Mouse (Mus musculus) kidney, adult 2 months (tissue): ENCODE measurements around the gene Fkbp5. TPM values are rescaled to one million over a fixed set of nuclear protein-coding genes. Genes with fewer than 3 reads are reported as not detected.

Experiments used
- DNase-seq: peaks from one replicate; pipeline ENCODE4 v3.0.0; 2021
- H3K27ac ChIP-seq: fragments of 200-500 bp; 2 replicates; pipeline ENCODE4 v1.5.1; 2012; ENCODE audit warnings: low read depth, low read length, control low read depth, inconsistent platforms; ENCODE audit not compliant: insufficient read depth
- H3K27me3 ChIP-seq: fragments of 200-500 bp; replicated peaks from 2 replicates; pipeline ENCODE4 v1.6.1; 2012; ENCODE audit warnings: mild to moderate bottlenecking, moderate library complexity, low read length, inconsistent platforms; ENCODE audit not compliant: control insufficient read depth, insufficient read depth
- H3K36me3 ChIP-seq: fragments of 200-500 bp; 2 replicates; pipeline ENCODE4 v1.6.1; 2012; ENCODE audit warnings: mild to moderate bottlenecking, moderate library complexity, low read length, inconsistent platforms; ENCODE audit not compliant: control insufficient read depth, insufficient read depth
- H3K4me1 ChIP-seq: fragments of 200-500 bp; 2 replicates; pipeline ENCODE4 v1.6.1; 2011; ENCODE audit warnings: low read length; ENCODE audit not compliant: control insufficient read depth, insufficient read depth
- H3K4me3 ChIP-seq: fragments of 200-500 bp; 2 replicates; pipeline ENCODE4 v1.5.1; 2011; ENCODE audit warnings: mild to moderate bottlenecking, low read depth, low read length, control low read depth; ENCODE audit not compliant: insufficient read depth
- CTCF ChIP-seq: fragments of 200-500 bp; conservative IDR thresholded peaks from 2 replicates; pipeline ENCODE4 v1.5.1; 2011; ENCODE audit warnings: low read depth, mild to moderate bottlenecking, control low read depth, low read length, moderate library complexity, mixed read lengths; ENCODE audit not compliant: insufficient read depth, insufficient read length
- POLR2A ChIP-seq: fragments of 200-500 bp; IDR thresholded peaks from one replicate; pipeline ENCODE4 v1.6.1; 2011; ENCODE audit warnings: low read depth, low read length, control low read depth
- WGBS: fragments of 180-500 bp; shearing (Covaris S2); methylation state at CpG from one replicate; pipeline ENCODE4 v1.1.7; 2018; 5-methylcytosine and 5-hydroxymethylcytosine counted together
- polyA plus RNA-seq: library from polyadenylated mRNA; depleted of rRNA; stranded (reverse); fragments of >200 nt; gene quantifications from 2 replicates; pipeline ENCODE4 v1.2.3, GENCODE M21; 2012

Fkbp5 gene
- polyA plus RNA-seq, 1 experiment = 13.4 TPM

DNA sequence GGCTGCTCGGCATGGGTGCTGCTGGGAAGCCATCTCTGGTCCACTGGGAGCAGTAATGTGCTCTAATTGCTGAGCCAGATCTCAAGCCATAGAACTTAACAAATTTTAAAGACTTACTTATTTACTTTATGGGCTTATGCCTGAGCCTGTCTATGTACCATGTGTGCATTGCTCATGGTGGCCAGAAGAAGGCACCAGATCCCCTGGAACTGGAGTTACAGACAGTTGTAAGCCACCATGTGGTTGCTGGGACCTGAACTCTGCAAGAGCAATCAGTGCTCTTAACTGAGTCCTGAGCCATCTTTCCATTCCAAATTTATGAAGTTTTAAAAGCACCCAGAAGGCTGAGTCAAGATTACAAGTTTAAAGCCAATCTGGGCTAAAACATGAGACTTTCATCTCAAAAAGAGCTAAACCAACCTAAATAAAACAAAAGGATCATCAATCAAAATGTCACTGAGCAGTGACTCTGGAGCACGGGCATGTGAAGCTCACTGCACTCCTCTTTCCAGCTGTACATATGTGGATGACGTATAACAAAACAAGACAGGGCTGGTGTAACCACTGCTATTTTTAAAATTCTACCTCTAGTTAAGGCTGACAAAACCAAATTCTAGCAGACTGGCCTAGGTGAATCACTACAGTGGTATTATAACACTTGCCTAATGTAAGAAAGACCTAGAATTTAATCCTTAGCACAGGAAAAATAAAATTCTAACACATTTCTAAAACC lies 41.6 kb downstream of the Fkbp5 start:
- Histone ChIP-seq H3K4me1 (peaks cover 7% of the 10 kb centered on the region; the same call in 1 of the 2 replicates), H3K27ac (no peak overlapping the region), H3K4me3 (no peak overlapping the region), H3K36me3 (no peaks in the 10 kb centered on the region), H3K27me3 (no peaks in the 10 kb centered on the region)
- TF ChIP-seq CTCF (peak; percentile 50), POLR2A (no peak)
- 80% methylated on average over 3 of the region's 3 CpGs for WGBS
- DNase-seq = peak; percentile 31

DNA sequence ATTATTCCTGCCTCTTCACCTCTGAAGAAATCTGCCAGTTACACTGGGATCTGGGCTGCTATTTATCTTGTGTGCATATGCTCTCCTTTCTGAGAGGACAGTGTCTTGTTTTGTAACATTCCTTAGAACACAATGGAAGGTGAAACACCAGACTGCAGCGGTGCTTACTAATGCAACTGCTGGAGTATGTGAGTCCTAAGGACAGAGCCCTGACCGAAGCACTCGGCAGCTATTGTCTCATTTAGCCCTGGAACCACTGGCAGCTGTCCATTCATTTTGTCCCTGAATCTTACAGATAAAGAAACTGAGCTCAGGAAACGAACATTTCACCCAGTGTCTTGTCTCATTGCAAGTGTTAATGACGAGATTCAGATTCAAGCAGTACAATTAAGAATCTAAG lies 44.6 kb downstream of the Fkbp5 start:
- no peaks in the 10 kb centered on the region for H3K36me3 ChIP-seq
- no peak overlapping the region for H3K27ac ChIP-seq
- TF ChIP-seq POLR2A (no peak), CTCF (no peak)
- H3K27me3 ChIP-seq = no peaks in the 10 kb centered on the region
- 76% methylated on average over 5 of the region's 5 CpGs for WGBS
- no peak overlapping the region for H3K4me3 ChIP-seq
- peaks cover 7% of the 10 kb centered on the region; the same call in 1 of the 2 replicates for H3K4me1 ChIP-seq
- DNase-seq = no peak

DNA sequence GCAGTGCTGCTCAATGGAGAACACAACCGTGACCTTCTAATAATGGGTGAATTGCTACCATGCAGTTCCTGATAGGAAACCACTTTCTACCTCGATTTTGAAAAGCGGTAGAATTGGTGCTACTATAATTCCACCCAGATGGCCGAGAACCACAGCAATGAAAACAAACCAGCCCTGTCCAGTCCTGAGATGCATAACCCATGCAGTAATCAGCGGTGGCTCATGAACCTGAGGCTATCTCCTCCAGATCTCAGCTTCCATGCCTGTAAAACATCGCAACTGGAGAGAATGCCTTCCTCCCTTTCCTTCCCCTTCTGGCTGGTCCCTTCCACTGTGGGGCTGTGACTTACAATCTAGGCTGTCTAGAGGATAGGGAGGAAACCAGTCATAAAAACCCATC lies 46.5 kb downstream of the Fkbp5 start:
- H3K27ac ChIP-seq = no peak overlapping the region
- DNase-seq = no peak
- H3K27me3 ChIP-seq = no peaks in the 10 kb centered on the region
- H3K36me3 ChIP-seq = no peaks in the 10 kb centered on the region
- TF ChIP-seq POLR2A (no peak), CTCF (no peak)
- 57% methylated on average over 6 of the region's 6 CpGs for WGBS
- H3K4me3 ChIP-seq = no peak overlapping the region
- H3K4me1 ChIP-seq = peaks cover 7% of the 10 kb centered on the region; the same call in 1 of the 2 replicates

DNA sequence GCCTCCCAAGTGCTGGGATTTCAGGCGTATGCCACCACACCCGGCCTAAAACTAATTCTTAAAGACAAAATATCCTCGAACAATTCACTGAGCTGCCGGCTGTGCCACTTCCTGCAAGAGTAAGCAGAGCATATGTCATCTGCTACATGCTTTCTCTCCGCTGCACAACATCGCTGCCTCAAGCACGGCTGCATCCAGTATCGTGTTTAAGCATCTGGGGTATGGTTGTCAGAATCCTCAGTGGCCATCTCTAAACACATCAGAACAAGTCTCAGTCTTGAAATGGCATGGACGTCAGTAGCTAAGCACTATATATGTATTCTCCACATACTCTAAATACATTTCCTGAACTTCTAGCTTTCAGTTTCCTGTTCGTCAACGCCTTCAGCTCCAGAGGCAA lies 49.6 kb downstream of the Fkbp5 start:
- WGBS = 53% methylated on average over 11 of the region's 11 CpGs
- H3K36me3 ChIP-seq = no peaks in the 10 kb centered on the region
- peak overlapping the region; percentile 22; the same call in 1 of the 2 replicates for H3K4me3 ChIP-seq
- no peak for DNase-seq
- no peaks in the 10 kb centered on the region for H3K27me3 ChIP-seq
- no peak for TF ChIP-seq POLR2A
- TF ChIP-seq CTCF = no peak
- H3K27ac ChIP-seq = no peak overlapping the region
- H3K4me1 ChIP-seq = peaks cover 15% of the 10 kb centered on the region

DNA sequence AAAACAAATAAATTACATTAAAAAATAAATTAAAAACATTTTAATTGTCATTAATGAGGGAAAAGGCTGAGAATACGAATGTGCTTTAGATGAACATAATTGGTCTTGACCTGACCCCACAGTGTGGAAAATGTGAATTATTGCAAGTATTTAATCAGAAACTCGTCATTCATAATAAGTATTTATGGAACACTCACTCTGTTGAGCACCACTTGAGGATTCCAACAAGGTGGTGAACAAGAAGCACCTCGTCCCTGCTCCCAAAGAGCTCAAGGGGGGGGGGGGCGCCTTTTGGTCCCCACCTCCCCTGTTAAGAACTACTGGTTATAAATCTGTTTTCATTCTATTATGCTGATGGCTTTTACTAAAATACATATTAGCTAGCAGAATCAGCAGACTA lies 51.4 kb downstream of the Fkbp5 start:
- Histone ChIP-seq H3K4me1 (peaks cover 11% of the 10 kb centered on the region), H3K27ac (no peak overlapping the region), H3K36me3 (no peaks in the 10 kb centered on the region), H3K27me3 (no peaks in the 10 kb centered on the region), H3K4me3 (no peak overlapping the region)
- WGBS = 86% methylated on average over 4 of the region's 4 CpGs
- TF ChIP-seq POLR2A = no peak
- TF ChIP-seq CTCF = no peak
- DNase-seq = no peak

DNA sequence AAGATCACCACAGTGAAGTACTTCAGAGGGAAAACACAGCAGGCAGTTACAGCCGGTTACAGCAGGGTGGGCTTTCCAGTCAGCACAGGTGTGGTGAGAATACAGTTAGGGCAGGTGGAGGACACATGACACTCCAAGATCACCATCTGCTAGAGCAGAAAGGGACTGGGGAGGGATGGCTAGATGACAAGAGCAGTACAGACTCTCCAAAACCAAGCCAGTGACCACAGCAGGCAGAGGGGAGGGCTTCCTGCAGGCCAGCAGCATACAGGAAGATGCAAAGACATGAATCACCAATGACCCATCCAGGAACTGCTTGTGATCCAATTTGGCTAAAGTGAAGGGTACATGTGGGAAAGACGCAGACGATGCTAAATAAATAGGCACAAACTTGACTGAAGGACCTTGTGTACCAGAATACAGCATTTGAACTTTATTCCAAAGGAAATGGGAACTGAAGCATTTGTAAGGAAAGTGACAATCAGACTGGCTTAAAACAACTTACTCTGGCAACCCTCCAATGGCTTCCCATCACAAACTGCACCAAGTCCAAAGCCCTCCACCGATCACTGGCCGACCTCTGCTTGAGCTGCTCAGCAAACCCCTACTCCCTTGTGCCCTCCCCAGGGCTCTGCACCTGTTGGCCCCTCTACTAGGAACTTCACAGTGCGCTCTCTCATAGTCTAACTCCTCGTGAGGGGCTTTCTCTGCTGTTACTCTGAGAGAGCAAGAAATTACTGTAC lies 53.5 kb downstream of the Fkbp5 start:
- DNase-seq = peak; percentile 79
- TF ChIP-seq POLR2A = no peak
- no peak for TF ChIP-seq CTCF
- Histone ChIP-seq H3K27ac (peak overlapping the region; percentile 58; the same call in 1 of the 2 replicates), H3K27me3 (no peaks in the 10 kb centered on the region), H3K36me3 (no peaks in the 10 kb centered on the region), H3K4me1 (peaks cover 11% of the 10 kb centered on the region), H3K4me3 (no peak overlapping the region)
- WGBS = 50% methylated on average over 7 of the region's 7 CpGs

DNA sequence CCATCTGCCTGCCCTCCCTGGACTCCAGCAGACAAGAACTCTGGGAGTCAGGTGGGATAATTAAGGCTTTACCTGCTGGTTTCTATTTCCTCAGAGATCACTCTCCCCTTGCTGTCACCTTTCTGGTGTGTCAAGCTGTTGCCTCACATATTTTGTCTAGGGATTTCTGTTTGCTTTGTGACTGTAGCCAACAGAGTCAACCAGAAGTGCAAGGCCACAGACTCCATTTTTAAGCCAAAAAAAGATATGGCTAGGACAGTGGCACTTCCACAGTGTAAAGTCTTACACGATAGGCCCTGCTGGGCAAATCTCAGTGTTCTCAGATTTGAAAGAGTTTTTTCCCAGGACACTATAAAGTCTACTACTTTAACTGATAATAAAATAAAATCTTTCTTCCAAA lies 56.9 kb downstream of the Fkbp5 start:
- no peak overlapping the region for H3K4me3 ChIP-seq

More for the DNA sequence above, 56.9 kb downstream of the Fkbp5 start:
- no peaks in the 10 kb centered on the region for H3K27me3 ChIP-seq
- no peak overlapping the region for H3K27ac ChIP-seq
- 92% methylated on average over 1 of the region's 1 CpGs for WGBS
- DNase-seq = no peak
- no peaks in the 10 kb centered on the region for H3K36me3 ChIP-seq
- H3K4me1 ChIP-seq = peaks cover 11% of the 10 kb centered on the region
- no peak for TF ChIP-seq CTCF
- TF ChIP-seq POLR2A = no peak
